25 mouse cellular contexts compared by ENCODE assay signal in genomic region chr7:74337677-74338420, GRCm38 (mm10).
DNase-seq lines count a peak whose midpoint lies in the region; ATAC-seq and TF ChIP-seq lines count a peak whose summit lies in the region.
"Had no signal": no experiment of that assay in that cellular context is flagged by ENCODE, and none has a peak within 500 bp of the region (broad histone marks: within the 10 kb centered on the region; RNA-seq: fewer than 3 reads in every experiment).

No protein-coding gene starts in this region.

- H3K4me2 ChIP-seq in hindbrain, embryonic 13.5 days: no peak overlapping the region
- H3K4me2 ChIP-seq: embryonic facial prominence, embryonic 12.5 days; limb, embryonic 15.5 days; liver, embryonic 13.5 days; midbrain, embryonic 13.5 days; neural tube, embryonic 13.5 days had no signal

- no peaks in the 10 kb centered on the region for H3K9me3 ChIP-seq in hindbrain, embryonic 13.5 days
- H3K9me3 ChIP-seq: embryonic facial prominence, embryonic 12.5 days; hindbrain, embryonic 10.5 days; limb, embryonic 10.5 days; limb, embryonic 15.5 days; liver, embryonic 13.5 days; midbrain, embryonic 13.5 days; neural tube, embryonic 13.5 days had no signal

- H3K4me1 ChIP-seq in cerebellum, adult 2 months (ENCODE audit: control insufficient read depth, insufficient read depth, low read length): peaks cover 16% of the 10 kb centered on the region
- H3K4me1 ChIP-seq in hindbrain, embryonic 13.5 days (replicated peaks): peaks cover 9% of the 10 kb centered on the region; the same call in 1 of the 2 replicates

- H3K36me3 ChIP-seq in hindbrain, embryonic 13.5 days: no peaks in the 10 kb centered on the region
- H3K36me3 ChIP-seq: embryonic facial prominence, embryonic 12.5 days; hindbrain, embryonic 10.5 days; limb, embryonic 10.5 days; limb, embryonic 15.5 days; liver, embryonic 13.5 days; midbrain, embryonic 13.5 days; neural tube, embryonic 13.5 days had no signal

- no peak for TF ChIP-seq CTCF in cerebellum, adult 2 months (IDR thresholded peaks at IDR 0.05; ENCODE audit: borderline replicate concordance, insufficient read depth, low read depth, low read length)

- no peaks in the 10 kb centered on the region for H3K27me3 ChIP-seq in cerebellum, adult 2 months (ENCODE audit: control insufficient read depth, insufficient read depth, low read length)
- no peaks in the 10 kb centered on the region for H3K27me3 ChIP-seq in hindbrain, embryonic 13.5 days
- H3K27me3 ChIP-seq: embryonic facial prominence, embryonic 12.5 days; limb, embryonic 15.5 days; liver, embryonic 13.5 days; midbrain, embryonic 13.5 days; neural tube, embryonic 13.5 days had no signal

- H3K9ac ChIP-seq in hindbrain, embryonic 13.5 days: no peak overlapping the region
- H3K9ac ChIP-seq: embryonic facial prominence, embryonic 12.5 days; limb, embryonic 15.5 days; liver, embryonic 13.5 days; midbrain, embryonic 13.5 days; neural tube, embryonic 13.5 days had no signal

- TF ChIP-seq POLR2A in cerebellum, adult 2 months (IDR thresholded peaks at IDR 0.05; ENCODE audit: borderline replicate concordance, insufficient read depth, low read length): no peak

- ATAC-seq in hindbrain, embryonic 13.5 days (ENCODE audit: low FRiP score): no peak
- ATAC-seq: forebrain, embryonic 14.5 days; hindbrain, embryonic 16.5 days; lung, postnatal 0 days; midbrain, embryonic 13.5 days had no signal

- DNase-seq in left cerebral cortex, postnatal 4 days: peak; percentile 49
- no peak for DNase-seq in left cerebral cortex, postnatal 36 days (ENCODE audit: low spot score in 2 of 2)
- DNase-seq in cerebellum, adult 2 months: peak; percentile 57 to 79
- peak; percentile 59 to 76 for DNase-seq in cerebellum, postnatal 14 days
- DNase-seq in kidney, adult 8-10 months: no peak
- DNase-seq: adrenal gland, postnatal 25 days; embryo, embryonic 11 days; heart, postnatal 14 days; kidney, adult 18-20 months; kidney, postnatal 36 days; liver, embryonic 13.5 days; lung, adult 18-20 months; lung, postnatal 4 days; thymus, postnatal 4 days had no signal

- intact Hi-C loops in left cerebral cortex, postnatal 4 days (cut with DNase I): no loop called here
- intact Hi-C loops in left cerebral cortex, postnatal 36 days (cut with DNase I): no loop called here

- no peak overlapping the region for H3K27ac ChIP-seq in cerebellum, adult 2 months (ENCODE audit: insufficient read depth, low read length)
- H3K27ac ChIP-seq in hindbrain, embryonic 13.5 days: no peak overlapping the region
- H3K27ac ChIP-seq: embryonic facial prominence, embryonic 12.5 days; hindbrain, embryonic 10.5 days; layer of hippocampus, adult 2 months; limb, embryonic 10.5 days; limb, embryonic 15.5 days; liver, embryonic 13.5 days; midbrain, embryonic 13.5 days; neural tube, embryonic 13.5 days had no signal

- no peak overlapping the region for H3K4me3 ChIP-seq in cerebellum, adult 2 months (replicated peaks; ENCODE audit: insufficient read depth, low read depth, low read length)
- no peak overlapping the region for H3K4me3 ChIP-seq in hindbrain, embryonic 13.5 days
- H3K4me3 ChIP-seq: embryonic facial prominence, embryonic 12.5 days; hindbrain, embryonic 10.5 days; layer of hippocampus, adult 2 months; limb, embryonic 10.5 days; limb, embryonic 15.5 days; liver, embryonic 13.5 days; midbrain, embryonic 13.5 days; neural tube, embryonic 13.5 days had no signal

- 27% methylated on average over 6 of the region's 6 CpGs for WGBS in cerebellum, adult 2 months
- 84% methylated on average over 6 of the region's 6 CpGs for WGBS in hindbrain, embryonic 13.5 days

Comparison
In these comparisons a context has a peak if more than half of its experiments do, and no peak if none do; other contexts are left out.
1. DNase-seq: peak in left cerebral cortex, postnatal 4 days (single experiment), cerebellum, adult 2 months (2 of 2) and cerebellum, postnatal 14 days (2 of 2); none in left cerebral cortex, postnatal 36 days (0 of 2) and kidney, adult 8-10 months (0 of 2).